Mouse (Mus musculus) kidney, embryonic 16.5 days (tissue): ENCODE results near the gene Olfr342. TPM values are rescaled to one million over a fixed set of nuclear protein-coding genes. Genes with fewer than 3 reads are reported as not detected.

Experiments used
- ATAC-seq: fragments of 200-750 bp; cut with Nextera tagmentation; 2 replicates; pipeline ENCODE4 v1.8.0; 2017; ENCODE audit warnings: moderate TSS enrichment; ENCODE audit not compliant: low FRiP score, low TSS enrichment
- H3K27ac ChIP-seq: fragments of 300-500 bp; sonication (generic); 2 replicates; pipeline ENCODE4 v1.5.1; 2014; ENCODE audit warnings: low read length
- H3K27me3 ChIP-seq: fragments of 300-500 bp; sonication (generic); 2 replicates; pipeline ENCODE4 v1.6.1; 2014; ENCODE audit warnings: low read length, control low read depth, mixed read lengths; ENCODE audit not compliant: insufficient read depth
- H3K36me3 ChIP-seq: fragments of 300-500 bp; sonication (generic); 2 replicates; pipeline ENCODE4 v1.6.1; 2014; ENCODE audit warnings: low read length, control low read depth, mixed read lengths; ENCODE audit not compliant: insufficient read depth
- H3K4me1 ChIP-seq: fragments of 300-500 bp; sonication (generic); 2 replicates; pipeline ENCODE4 v1.6.1; 2014; ENCODE audit warnings: low read length, control low read depth, mixed read lengths; ENCODE audit not compliant: insufficient read depth
- H3K4me2 ChIP-seq: fragments of 300-500 bp; sonication (generic); replicated peaks from 2 replicates; pipeline ENCODE4 v1.6.1; 2014; ENCODE audit warnings: low read depth, low read length
- H3K4me3 ChIP-seq: fragments of 300-500 bp; sonication (generic); 2 replicates; pipeline ENCODE4 v1.5.1; 2014; ENCODE audit warnings: mild to moderate bottlenecking, low read length
- H3K9ac ChIP-seq: fragments of 300-500 bp; sonication (generic); replicated peaks from 2 replicates; pipeline ENCODE4 v1.6.1; 2014; ENCODE audit warnings: low read length
- H3K9me3 ChIP-seq: fragments of 300-500 bp; sonication (generic); 2 replicates; pipeline ENCODE4 v1.6.1; 2016; ENCODE audit warnings: low read length, control low read depth
- WGBS: fragments of 180-500 bp; shearing (Covaris S2); extraction: QIAGEN DNeasy Blood & Tissue Kit; methylation state at CpG from one replicate; pipeline ENCODE4 v1.1.7; 2014; 5-methylcytosine and 5-hydroxymethylcytosine counted together
- polyA plus RNA-seq: library from polyadenylated mRNA; unstranded; fragments of >200 nt; fragmentation: Nextera tagmentation; extraction: Ambion mirVana; gene quantifications from 2 replicates; pipeline ENCODE4 v1.2.1, GENCODE M21; 2015

Olfr342 gene
- not detected in 2 replicates for polyA plus RNA-seq

DNA sequence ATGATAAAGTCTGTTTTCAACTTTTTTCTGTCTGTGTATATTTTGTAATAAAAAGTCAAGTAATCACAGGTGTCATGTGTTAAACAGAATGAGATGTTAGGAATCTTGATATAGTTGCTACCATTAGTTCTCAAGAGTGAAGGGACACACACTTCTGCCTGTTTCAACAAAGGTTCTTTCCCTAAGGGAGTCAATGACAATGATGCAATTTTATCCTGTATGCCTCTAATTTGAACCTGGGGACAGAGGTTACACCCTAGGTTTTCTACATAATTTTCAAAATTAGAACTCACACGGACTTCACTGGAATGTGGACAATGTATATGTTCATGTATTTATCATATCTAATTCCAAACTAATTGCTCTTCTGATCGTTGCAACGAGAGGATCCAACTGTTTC, at the start of gene Olfr342:
Gene Olfr342 (plus strand): TSS at position 301 of the 400 bp plus-strand sequence.
- Histone ChIP-seq H3K4me2 (no peak within 1 kb of the TSS), H3K27me3 (no peaks in the 10 kb centered on the region), H3K9me3 (peaks cover 4% of the 10 kb centered on the region; the same call in 1 of the 2 replicates), H3K9ac (no peak within 1 kb of the TSS), H3K36me3 (no peaks in the 10 kb centered on the region), H3K27ac (no peak within 1 kb of the TSS), H3K4me3 (no peak within 1 kb of the TSS), H3K4me1 (no peaks in the 10 kb centered on the region)
- 61% methylated on average over 3 of the region's 3 CpGs for WGBS
- no peak for ATAC-seq

GRCm38 (mm10) chr2:36482368-36482767, 42.4 kb upstream of the Olfr342 start, which contains the start of gene Olfr341:
Olfr341 (minus strand) TSS chr2:36482468.
- no peak for ATAC-seq
- Histone ChIP-seq H3K9ac (no peak within 1 kb of the TSS), H3K4me3 (no peak within 1 kb of the TSS), H3K4me1 (no peaks in the 10 kb centered on the region), H3K36me3 (no peaks in the 10 kb centered on the region), H3K9me3 (0 out of 2 replicates have a peak, but pooled peaks cover 3% of the 10 kb centered on the region), H3K4me2 (no peak within 1 kb of the TSS), H3K27ac (no peak within 1 kb of the TSS), H3K27me3 (no peaks in the 10 kb centered on the region)

DNA sequence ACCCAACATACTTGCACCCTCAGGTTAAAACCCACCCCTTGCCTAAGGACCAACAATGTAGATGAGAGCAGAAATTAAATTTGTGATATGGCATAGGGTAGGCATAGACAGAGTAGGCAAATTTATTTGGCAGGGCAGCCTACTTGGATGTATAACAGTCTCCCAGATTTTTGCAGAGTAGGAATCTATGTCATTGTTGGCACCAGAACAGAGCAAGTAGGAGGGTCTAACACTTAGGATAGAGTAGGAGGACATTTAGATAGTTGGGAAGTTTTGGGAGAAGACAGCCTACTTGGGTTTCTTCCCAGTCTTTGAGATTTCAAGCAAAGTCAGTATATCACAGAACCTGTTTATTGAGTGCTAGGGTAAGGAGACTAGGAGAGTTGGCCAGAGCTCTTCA, 40.4 kb downstream of the Olfr342 start:
- H3K9ac ChIP-seq, result no peak overlapping the region
- H3K9me3 ChIP-seq, result 0 out of 2 replicates have a peak, but pooled peaks cover 4% of the 10 kb centered on the region
- no peaks in the 10 kb centered on the region for H3K27me3 ChIP-seq
- H3K36me3 ChIP-seq, result no peaks in the 10 kb centered on the region
- no peaks in the 10 kb centered on the region for H3K4me1 ChIP-seq
- no peak for ATAC-seq
- no peak overlapping the region for H3K4me2 ChIP-seq
- H3K27ac ChIP-seq, result no peak overlapping the region
- no peak overlapping the region for H3K4me3 ChIP-seq

DNA sequence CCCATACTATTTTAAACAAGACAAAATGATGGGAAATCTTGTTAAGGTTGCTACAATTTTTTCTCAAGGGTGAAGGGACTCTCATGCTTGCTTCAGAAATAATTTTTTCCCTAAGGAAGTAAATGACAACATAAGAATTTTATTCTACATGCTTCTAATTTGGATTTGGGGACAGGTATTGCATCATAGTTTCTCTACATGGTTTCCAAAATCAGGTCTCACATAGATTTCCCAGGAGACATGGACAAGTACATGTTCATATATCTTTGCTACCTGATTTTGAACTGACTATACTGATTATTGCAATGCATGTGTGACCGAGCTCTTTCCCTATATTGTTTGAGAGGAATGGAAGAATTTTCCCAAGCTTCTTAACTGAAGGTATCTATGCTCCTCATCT, 41.6 kb downstream of the Olfr342 start, which contains the start of gene Olfr344:
Gene Olfr344 (plus strand): TSS at position 301 of the 400 bp plus-strand sequence.
- Histone ChIP-seq H3K4me2 (no peak within 1 kb of the TSS), H3K9me3 (0 out of 2 replicates have a peak, but pooled peaks cover 4% of the 10 kb centered on the region), H3K4me3 (no peak within 1 kb of the TSS), H3K4me1 (no peaks in the 10 kb centered on the region), H3K27me3 (no peaks in the 10 kb centered on the region), H3K9ac (no peak within 1 kb of the TSS), H3K27ac (no peak within 1 kb of the TSS), H3K36me3 (no peaks in the 10 kb centered on the region)
- ATAC-seq, result no peak
- WGBS, result 95% methylated on average over 1 of the region's 1 CpGs

DNA sequence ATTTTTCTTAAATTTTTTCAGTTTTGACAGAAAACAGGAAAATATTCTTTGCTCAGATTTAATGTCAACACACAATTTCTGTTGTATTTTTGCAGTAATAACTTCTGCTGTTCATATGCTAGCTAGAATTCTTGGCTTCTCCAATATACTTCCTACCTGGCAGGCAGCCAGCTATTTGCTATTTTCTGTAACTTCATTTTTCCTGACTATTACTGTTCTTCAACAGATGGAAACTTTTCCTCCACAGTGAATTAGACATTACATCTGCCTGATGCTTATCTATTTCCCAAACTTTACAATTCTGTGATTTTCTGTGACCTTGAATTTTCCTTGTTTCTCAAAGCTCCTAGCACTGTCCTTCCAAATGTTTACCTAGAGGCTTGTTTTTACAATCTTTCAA, 42.2 kb downstream of the Olfr342 start:
- Histone ChIP-seq H3K9me3 (0 out of 2 replicates have a peak, but pooled peaks cover 4% of the 10 kb centered on the region), H3K27me3 (no peaks in the 10 kb centered on the region), H3K27ac (no peak overlapping the region), H3K9ac (no peak overlapping the region), H3K4me2 (no peak overlapping the region), H3K4me3 (no peak overlapping the region), H3K4me1 (no peaks in the 10 kb centered on the region), H3K36me3 (no peaks in the 10 kb centered on the region)
- no peak for ATAC-seq

GRCm38 (mm10) chr2:36567845-36568244, 43.0 kb downstream of the Olfr342 start:
- Histone ChIP-seq H3K9ac (no peak overlapping the region), H3K27me3 (no peaks in the 10 kb centered on the region), H3K27ac (no peak overlapping the region), H3K9me3 (0 out of 2 replicates have a peak, but pooled peaks cover 4% of the 10 kb centered on the region), H3K36me3 (no peaks in the 10 kb centered on the region), H3K4me2 (no peak overlapping the region), H3K4me1 (no peaks in the 10 kb centered on the region), H3K4me3 (no peak overlapping the region)
- WGBS, result 96% methylated on average over 3 of the region's 3 CpGs
- no peak for ATAC-seq

Other genes with a start within 250 kb of the Olfr342 start
- 0.04 TPM in 1 of 2 replicates, not detected in the other for gene Olfr338, start 151.5 kb upstream of the Olfr342 start, polyA plus RNA-seq
- not detected in 2 replicates for gene Olfr339, start 106.1 kb upstream of the Olfr342 start, polyA plus RNA-seq
- gene Olfr340, start 72.4 kb upstream of the Olfr342 start, polyA plus RNA-seq, result not detected in 2 replicates
- gene Olfr341, start 42.5 kb upstream of the Olfr342 start, polyA plus RNA-seq, result not detected in 2 replicates
- gene Olfr344, start 41.7 kb downstream of the Olfr342 start, polyA plus RNA-seq, result not detected in 2 replicates
- not detected in 2 replicates for gene Olfr345, start 115.0 kb downstream of the Olfr342 start, polyA plus RNA-seq
- gene Olfr346, start 160.8 kb downstream of the Olfr342 start, polyA plus RNA-seq, result not detected in 2 replicates
- gene Olfr347, start 206.9 kb downstream of the Olfr342 start, polyA plus RNA-seq, result not detected in 2 replicates